Mouse (Mus musculus) limb, embryonic 12.5 days (tissue): ENCODE measurements at regions not wholly inside any gene's neighbourhood (a gene's known extent, or its start where the extent isn't known, plus 50 kb on each side); places are given as distances from the start of the nearest gene placed in this dataset.

Experiments
- ATAC-seq: fragments of 200-750 bp; cut with Nextera tagmentation; 2 replicates; pipeline ENCODE4 v1.8.0; 2017; ENCODE audit warnings: low read depth, moderate TSS enrichment; ENCODE audit not compliant: insufficient number of reproducible peaks, insufficient read depth, low FRiP score, low TSS enrichment
- H3K27ac ChIP-seq: fragments of 300-500 bp; sonication (generic); 2 replicates; pipeline ENCODE4 v1.5.1; 2016; ENCODE audit warnings: mild to moderate bottlenecking, moderate library complexity
- H3K27me3 ChIP-seq: fragments of 300-500 bp; sonication (generic); 2 replicates; pipeline ENCODE4 v1.6.1; 2016; ENCODE audit warnings: mild to moderate bottlenecking, moderate library complexity
- H3K36me3 ChIP-seq: fragments of 300-500 bp; sonication (generic); 2 replicates; pipeline ENCODE4 v1.6.1; 2016; ENCODE audit warnings: mild to moderate bottlenecking, moderate library complexity
- H3K4me1 ChIP-seq: fragments of 300-500 bp; sonication (generic); replicated peaks from 2 replicates; pipeline ENCODE4 v1.6.1; 2016
- H3K4me2 ChIP-seq: fragments of 300-500 bp; sonication (generic); 2 replicates; pipeline ENCODE4 v1.6.1; 2016; ENCODE audit warnings: mild to moderate bottlenecking, moderate library complexity
- H3K4me3 ChIP-seq: fragments of 300-500 bp; sonication (generic); replicated peaks from 2 replicates; pipeline ENCODE4 v1.5.1; 2016; ENCODE audit warnings: mild to moderate bottlenecking
- H3K9ac ChIP-seq: fragments of 300-500 bp; sonication (generic); replicated peaks from 2 replicates; pipeline ENCODE4 v1.6.1; 2016; ENCODE audit warnings: mild to moderate bottlenecking, moderate library complexity
- H3K9me3 ChIP-seq: fragments of 300-500 bp; sonication (generic); 2 replicates; pipeline ENCODE4 v1.6.1; 2016; ENCODE audit warnings: mild to moderate bottlenecking, moderate library complexity
- WGBS: fragments of 180-500 bp; shearing (Covaris S2); methylation state at CpG from one replicate; pipeline ENCODE4 v1.1.7; 2016; 5-methylcytosine and 5-hydroxymethylcytosine counted together

DNA sequence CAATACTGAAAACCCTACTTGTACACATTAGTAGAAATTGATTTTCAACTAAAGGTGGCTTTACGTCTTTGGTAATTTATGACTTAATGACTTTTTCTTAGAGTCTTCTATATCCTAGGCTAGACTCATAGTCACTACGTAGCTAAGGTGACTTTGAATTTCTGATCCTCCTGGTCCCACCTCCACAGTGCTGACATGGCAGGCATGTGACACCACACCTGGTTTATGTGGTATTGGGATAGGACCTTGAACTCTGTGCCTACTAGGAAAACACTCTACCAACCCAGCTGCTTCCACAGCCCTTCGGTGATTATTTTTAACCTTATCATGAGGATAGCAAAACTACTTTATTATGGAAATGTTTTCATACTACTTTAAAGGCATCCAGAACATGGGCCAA is 51.5 kb upstream of the D7Ertd443e start:
- Histone ChIP-seq H3K4me1 (no peaks in the 10 kb centered on the region), H3K4me2 (no peak overlapping the region), H3K27ac (no peak overlapping the region), H3K36me3 (no peaks in the 10 kb centered on the region), H3K9me3 (no peaks in the 10 kb centered on the region), H3K27me3 (no peaks in the 10 kb centered on the region; the same call in 1 of the 2 replicates), H3K4me3 (no peak overlapping the region), H3K9ac (no peak overlapping the region)
- ATAC-seq = no peak
- 85% methylated on average over 3 of the region's 3 CpGs for WGBS

DNA sequence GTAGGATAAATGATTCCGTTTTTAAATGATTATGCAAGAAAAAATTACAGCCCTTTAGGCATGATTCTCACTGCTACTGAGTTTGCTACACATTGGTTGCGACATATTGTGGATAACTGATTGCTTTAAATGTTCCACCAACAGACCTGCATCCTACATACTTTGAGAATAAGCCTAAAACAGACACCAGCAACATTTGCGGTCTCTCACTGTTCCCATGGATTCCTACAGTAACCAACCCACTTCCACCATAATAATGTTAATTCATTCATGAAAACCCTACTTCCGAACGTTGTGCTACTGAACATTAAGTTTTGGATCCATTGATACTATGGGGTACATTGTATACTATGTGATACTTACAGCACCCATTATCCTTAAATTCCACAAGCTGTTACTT is 53.8 kb upstream of the D7Ertd443e start:
- Histone ChIP-seq H3K27ac (no peak overlapping the region), H3K4me3 (no peak overlapping the region), H3K9me3 (no peaks in the 10 kb centered on the region), H3K36me3 (no peaks in the 10 kb centered on the region), H3K4me1 (no peaks in the 10 kb centered on the region), H3K27me3 (no peaks in the 10 kb centered on the region; the same call in 1 of the 2 replicates), H3K9ac (no peak overlapping the region), H3K4me2 (no peak overlapping the region)
- no peak for ATAC-seq
- 91% methylated on average over 5 of the region's 5 CpGs for WGBS

DNA sequence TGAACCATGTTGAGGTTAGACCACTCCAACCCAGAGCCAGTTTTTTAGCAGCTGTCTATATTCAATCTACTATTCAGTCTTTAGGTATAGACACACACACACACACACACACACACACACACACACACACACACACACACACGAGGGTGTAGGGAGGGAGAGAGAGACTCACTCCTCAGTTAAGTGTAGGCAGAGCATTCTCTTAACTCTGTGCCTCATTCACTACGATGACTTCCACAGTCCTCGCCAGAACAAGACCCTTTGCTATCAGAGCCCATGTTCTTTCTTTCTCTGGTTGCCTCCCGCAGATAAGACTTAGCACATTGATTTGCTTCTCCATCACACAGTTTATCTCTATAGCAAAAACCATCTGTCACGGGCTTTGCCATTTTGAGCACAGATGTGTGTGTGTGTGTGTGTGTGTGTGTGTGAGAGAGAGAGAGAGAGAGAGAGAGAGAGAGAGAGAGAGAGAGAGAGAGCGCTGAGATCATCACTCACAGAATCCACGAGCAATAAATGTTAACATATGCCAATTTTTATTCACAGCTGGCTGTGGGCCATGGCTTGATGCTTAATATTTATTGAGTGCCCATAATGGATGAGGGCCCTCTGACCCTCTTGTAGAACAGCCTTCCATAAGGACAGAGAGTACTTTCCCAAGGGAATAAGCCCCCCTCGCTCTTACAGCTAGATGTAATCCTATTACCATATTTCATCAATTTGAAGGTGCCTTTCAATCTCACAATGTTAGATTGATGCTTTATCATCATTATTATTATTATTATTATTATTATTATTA is 59.7 kb upstream of the D7Ertd443e start:
- no peaks in the 10 kb centered on the region for H3K9me3 ChIP-seq
- H3K36me3 ChIP-seq = no peaks in the 10 kb centered on the region
- H3K4me2 ChIP-seq = no peak overlapping the region
- no peak for ATAC-seq
- H3K27me3 ChIP-seq = no peaks in the 10 kb centered on the region
- H3K27ac ChIP-seq = no peak overlapping the region
- H3K4me3 ChIP-seq = no peak overlapping the region
- no peak overlapping the region for H3K9ac ChIP-seq
- no peaks in the 10 kb centered on the region for H3K4me1 ChIP-seq
- WGBS = 77% methylated on average over 7 of the region's 8 CpGs

DNA sequence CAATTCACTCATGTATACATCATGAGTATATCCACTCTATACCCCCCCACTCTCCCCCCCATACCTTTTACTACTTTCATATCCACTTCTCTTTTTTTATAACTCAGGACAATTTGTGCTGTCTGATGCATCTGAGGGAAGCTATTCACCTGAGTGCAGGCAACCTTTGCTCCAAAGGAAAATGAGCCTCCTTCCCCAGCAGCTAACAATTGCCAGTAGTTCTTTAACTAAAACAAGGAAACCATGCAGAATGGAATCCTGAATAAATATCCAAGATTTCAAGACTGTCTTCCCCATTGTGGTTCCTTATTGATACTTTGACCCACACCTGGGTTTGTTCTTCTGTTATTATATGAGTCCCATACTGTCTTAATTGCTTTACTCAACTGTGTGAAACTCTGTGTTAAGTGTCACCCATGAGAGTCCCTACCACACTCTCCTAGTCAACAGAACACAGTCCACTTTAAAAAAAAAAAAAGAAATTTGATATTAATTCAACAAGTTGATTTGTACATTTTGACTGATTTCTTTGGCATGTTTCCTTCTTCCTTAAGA is 62.3 kb upstream of the D7Ertd443e start:
- no peak for ATAC-seq
- Histone ChIP-seq H3K9ac (no peak overlapping the region), H3K4me3 (no peak overlapping the region), H3K36me3 (no peaks in the 10 kb centered on the region), H3K9me3 (no peaks in the 10 kb centered on the region), H3K27me3 (no peaks in the 10 kb centered on the region), H3K4me1 (no peaks in the 10 kb centered on the region), H3K27ac (no peak overlapping the region), H3K4me2 (no peak overlapping the region)

DNA sequence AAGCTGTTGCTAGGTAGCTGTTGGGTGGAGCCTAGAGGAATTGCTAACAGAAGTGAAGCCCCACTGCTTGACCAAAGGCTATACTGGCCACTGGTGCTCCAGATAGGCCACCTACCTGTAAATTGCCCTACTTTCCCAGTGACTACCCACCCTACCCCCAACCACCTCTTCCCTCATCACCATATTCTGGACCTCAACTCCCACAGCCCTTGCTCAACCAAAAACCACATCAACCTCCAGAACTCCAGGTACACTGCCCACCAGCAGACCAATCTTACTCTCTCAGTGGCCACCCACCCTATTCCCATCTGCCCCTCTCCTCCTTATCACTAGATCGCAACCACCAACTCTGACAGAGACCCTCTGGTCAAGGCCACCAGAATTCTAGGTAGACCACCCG is 63.4 kb upstream of the D7Ertd443e start:
- WGBS = 92% methylated on average over 2 of the region's 2 CpGs

DNA sequence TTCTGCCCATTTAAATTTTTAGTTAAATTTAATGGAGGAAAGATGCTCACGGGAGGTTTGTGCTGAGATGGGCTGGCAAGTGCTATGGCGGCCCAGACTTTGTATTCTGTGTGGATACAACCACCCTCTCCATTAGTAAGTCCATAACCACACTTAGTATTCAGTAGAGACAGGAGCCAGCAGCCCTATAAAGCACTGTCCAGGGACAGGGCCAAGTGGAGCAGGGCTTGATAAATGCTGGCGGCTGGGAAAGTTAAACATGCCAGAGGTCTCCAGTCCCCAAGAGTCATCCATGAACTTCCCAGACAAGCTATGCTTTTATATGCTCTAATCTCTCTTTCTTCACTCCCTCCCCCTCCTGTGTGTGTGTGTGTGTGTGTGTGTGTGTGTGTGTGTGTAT is 77.2 kb upstream of the D7Ertd443e start:
- H3K4me1 ChIP-seq = no peaks in the 10 kb centered on the region
- WGBS = 70% methylated on average over 3 of the region's 3 CpGs
- no peak overlapping the region for H3K4me2 ChIP-seq
- H3K27ac ChIP-seq = no peak overlapping the region
- no peaks in the 10 kb centered on the region for H3K36me3 ChIP-seq
- no peak for ATAC-seq
- no peaks in the 10 kb centered on the region for H3K9me3 ChIP-seq
- no peak overlapping the region for H3K4me3 ChIP-seq
- no peaks in the 10 kb centered on the region for H3K27me3 ChIP-seq
- H3K9ac ChIP-seq = no peak overlapping the region

More for the DNA sequence above, 63.4 kb upstream of the D7Ertd443e start:
- no peak overlapping the region for H3K27ac ChIP-seq
- ATAC-seq = no peak
- no peak overlapping the region for H3K4me2 ChIP-seq
- no peak overlapping the region for H3K9ac ChIP-seq
- H3K4me3 ChIP-seq = no peak overlapping the region
- H3K27me3 ChIP-seq = no peaks in the 10 kb centered on the region
- no peaks in the 10 kb centered on the region for H3K36me3 ChIP-seq
- H3K4me1 ChIP-seq = no peaks in the 10 kb centered on the region
- peaks cover 5% of the 10 kb centered on the region for H3K9me3 ChIP-seq

DNA sequence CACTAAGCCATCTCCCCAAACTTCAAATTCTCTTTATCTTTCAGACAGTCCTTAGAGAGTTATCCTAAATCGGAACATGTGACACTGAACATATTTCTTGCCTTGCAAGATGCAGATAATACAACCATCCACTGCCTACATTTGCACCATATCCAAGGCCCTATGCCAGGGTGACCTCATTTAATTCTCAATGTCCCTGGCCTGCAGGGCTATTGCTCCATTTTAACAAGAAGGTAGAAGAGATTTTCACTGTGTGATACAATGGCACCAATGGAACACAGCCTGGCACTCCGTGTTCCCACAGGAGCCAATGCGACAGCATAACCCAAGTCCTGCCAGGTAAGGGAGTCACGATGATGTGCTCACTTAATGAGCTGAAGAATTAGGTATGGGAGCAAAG is 77.9 kb upstream of the D7Ertd443e start:
- Histone ChIP-seq H3K27me3 (no peaks in the 10 kb centered on the region), H3K9ac (no peak overlapping the region), H3K9me3 (no peaks in the 10 kb centered on the region), H3K27ac (no peak overlapping the region), H3K4me2 (no peak overlapping the region), H3K4me3 (no peak overlapping the region), H3K36me3 (no peaks in the 10 kb centered on the region), H3K4me1 (no peaks in the 10 kb centered on the region)
- WGBS = 93% methylated on average over 4 of the region's 4 CpGs
- ATAC-seq = no peak

DNA sequence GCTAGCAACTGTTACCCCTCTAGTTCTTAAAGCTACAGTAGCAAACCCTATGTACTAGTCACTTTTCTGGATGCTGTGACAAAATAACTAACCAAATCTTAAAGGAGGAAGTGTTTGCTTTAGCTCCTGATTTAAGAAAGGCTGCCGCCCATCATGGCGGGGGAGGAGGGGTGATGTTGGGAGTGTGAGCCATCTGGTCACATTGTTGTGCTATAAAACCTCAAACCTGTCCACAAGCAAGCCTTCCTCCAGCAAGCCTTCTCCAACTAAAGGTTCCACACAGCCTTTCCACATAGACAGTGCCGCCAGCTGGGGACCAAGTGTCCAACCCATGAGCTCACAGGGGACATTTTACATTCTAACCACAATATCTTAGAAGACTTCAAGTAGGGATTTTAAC is 81.8 kb upstream of the D7Ertd443e start:
- WGBS = 79% methylated on average over 3 of the region's 3 CpGs
- ATAC-seq = no peak
- Histone ChIP-seq H3K27ac (no peak overlapping the region), H3K9ac (no peak overlapping the region), H3K36me3 (no peaks in the 10 kb centered on the region), H3K9me3 (no peaks in the 10 kb centered on the region), H3K4me3 (no peak overlapping the region), H3K27me3 (no peaks in the 10 kb centered on the region), H3K4me1 (no peaks in the 10 kb centered on the region), H3K4me2 (no peak overlapping the region)

DNA sequence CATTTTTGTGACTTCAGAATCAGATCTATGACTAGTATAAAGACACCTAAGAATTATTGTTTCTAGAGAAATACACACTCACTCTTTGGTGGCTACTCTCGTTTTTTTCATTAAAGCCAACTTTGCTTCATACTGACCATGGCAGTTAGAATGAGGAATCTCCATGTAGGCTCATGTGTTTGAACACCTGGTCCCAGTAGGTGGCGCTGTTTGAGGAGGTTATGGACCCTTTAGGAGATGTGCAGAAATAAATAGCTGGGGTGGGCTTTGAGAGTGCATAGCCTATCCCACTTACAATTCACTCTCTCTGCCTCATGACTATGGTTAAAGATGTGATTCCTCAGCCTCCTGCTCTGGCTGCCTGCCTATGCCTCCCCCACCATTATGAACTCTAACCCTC is 85.8 kb upstream of the D7Ertd443e start:
- Histone ChIP-seq H3K9me3 (no peaks in the 10 kb centered on the region), H3K27me3 (no peaks in the 10 kb centered on the region), H3K4me2 (no peak overlapping the region), H3K4me3 (no peak overlapping the region), H3K27ac (no peak overlapping the region), H3K4me1 (no peaks in the 10 kb centered on the region), H3K9ac (no peak overlapping the region), H3K36me3 (no peaks in the 10 kb centered on the region)
- no peak for ATAC-seq
- 23% methylated on average over 2 of the region's 2 CpGs for WGBS

DNA sequence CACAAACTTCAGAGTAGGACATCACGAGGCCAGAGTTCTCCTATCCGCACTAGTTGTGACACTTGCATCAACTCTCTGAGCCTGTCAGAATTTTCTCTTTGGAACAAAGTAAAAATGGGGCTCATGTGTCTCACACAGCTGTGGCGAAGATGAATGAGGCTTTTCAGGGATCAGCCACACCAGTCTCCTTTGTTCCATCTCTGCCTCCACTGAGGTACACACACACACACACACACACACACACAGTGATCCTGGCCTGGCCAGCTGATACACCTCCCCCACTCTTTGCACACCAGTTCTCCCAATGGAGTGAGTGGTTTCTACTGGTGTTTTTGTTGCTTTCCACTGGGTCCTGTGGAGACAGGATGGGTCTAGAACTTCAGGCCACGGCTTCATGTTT is 105.9 kb upstream of the D7Ertd443e start:
- 68% methylated on average over 4 of the region's 4 CpGs for WGBS

DNA sequence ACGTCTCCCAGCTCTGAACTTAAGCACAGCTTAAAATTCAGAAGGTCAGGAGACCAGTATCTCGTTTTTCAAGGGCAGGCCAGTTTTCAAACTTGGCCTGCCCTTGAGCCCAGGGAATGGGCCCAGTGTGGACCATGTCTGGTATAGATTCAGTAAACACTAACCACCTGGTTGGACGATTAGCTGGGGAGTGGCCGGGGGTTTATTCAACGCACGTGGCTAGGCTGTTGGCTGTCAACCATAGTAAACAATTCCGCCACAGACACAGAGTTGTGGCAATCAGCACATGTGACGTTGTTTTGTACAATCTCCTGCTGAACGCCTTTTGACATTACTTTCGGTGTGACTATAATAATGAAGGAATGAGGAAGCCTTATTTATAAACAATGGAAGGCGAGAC is 111.8 kb upstream of the D7Ertd443e start:
- WGBS = 52% methylated on average over 11 of the region's 11 CpGs
- Histone ChIP-seq H3K27ac (no peak overlapping the region), H3K4me1 (peaks cover 31% of the 10 kb centered on the region), H3K4me3 (no peak overlapping the region), H3K27me3 (no peaks in the 10 kb centered on the region), H3K36me3 (no peaks in the 10 kb centered on the region), H3K9ac (no peak overlapping the region), H3K9me3 (no peaks in the 10 kb centered on the region), H3K4me2 (no peak overlapping the region)
- ATAC-seq = no peak

More for the DNA sequence above, 105.9 kb upstream of the D7Ertd443e start:
- no peak overlapping the region for H3K4me2 ChIP-seq
- no peak overlapping the region for H3K27ac ChIP-seq
- no peak for ATAC-seq
- H3K9ac ChIP-seq = no peak overlapping the region
- H3K9me3 ChIP-seq = no peaks in the 10 kb centered on the region
- H3K27me3 ChIP-seq = no peaks in the 10 kb centered on the region
- no peaks in the 10 kb centered on the region for H3K4me1 ChIP-seq
- no peak overlapping the region for H3K4me3 ChIP-seq
- H3K36me3 ChIP-seq = no peaks in the 10 kb centered on the region

DNA sequence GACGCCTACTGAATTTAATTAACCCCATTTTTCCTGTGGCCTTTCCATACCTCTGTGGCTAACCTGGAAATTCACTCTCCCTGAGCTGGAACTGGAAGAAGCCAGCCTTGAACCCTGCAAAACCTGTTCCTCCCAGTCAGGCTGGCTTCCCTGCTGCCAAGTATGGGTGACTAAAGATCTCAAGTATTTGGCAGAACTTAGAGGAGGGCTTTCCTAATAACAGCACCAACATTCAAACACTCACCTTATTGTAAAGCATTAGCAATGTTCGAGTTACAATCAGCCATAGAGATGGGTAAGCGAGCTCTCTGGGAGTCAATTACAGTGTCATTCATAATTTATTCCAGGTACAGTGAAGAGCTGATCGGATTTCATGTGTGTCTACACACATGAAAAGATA is 112.4 kb upstream of the D7Ertd443e start:
- ATAC-seq = no peak
- H3K9ac ChIP-seq = no peak overlapping the region
- no peaks in the 10 kb centered on the region for H3K27me3 ChIP-seq
- no peaks in the 10 kb centered on the region for H3K9me3 ChIP-seq
- WGBS = 73% methylated on average over 4 of the region's 4 CpGs
- no peak overlapping the region for H3K4me3 ChIP-seq
- no peak overlapping the region for H3K27ac ChIP-seq
- no peaks in the 10 kb centered on the region for H3K36me3 ChIP-seq
- no peak overlapping the region for H3K4me2 ChIP-seq
- H3K4me1 ChIP-seq = peaks cover 31% of the 10 kb centered on the region
